Mouse (Mus musculus): ENCODE data around the gene Pik3r6. TPM values are rescaled to one million over a fixed set of nuclear protein-coding genes. Genes with fewer than 3 reads are reported as not detected.

Gene Pik3r6
- polyA plus RNA-seq, 2 experiments = 1.3 to 1.5 TPM

DNA sequence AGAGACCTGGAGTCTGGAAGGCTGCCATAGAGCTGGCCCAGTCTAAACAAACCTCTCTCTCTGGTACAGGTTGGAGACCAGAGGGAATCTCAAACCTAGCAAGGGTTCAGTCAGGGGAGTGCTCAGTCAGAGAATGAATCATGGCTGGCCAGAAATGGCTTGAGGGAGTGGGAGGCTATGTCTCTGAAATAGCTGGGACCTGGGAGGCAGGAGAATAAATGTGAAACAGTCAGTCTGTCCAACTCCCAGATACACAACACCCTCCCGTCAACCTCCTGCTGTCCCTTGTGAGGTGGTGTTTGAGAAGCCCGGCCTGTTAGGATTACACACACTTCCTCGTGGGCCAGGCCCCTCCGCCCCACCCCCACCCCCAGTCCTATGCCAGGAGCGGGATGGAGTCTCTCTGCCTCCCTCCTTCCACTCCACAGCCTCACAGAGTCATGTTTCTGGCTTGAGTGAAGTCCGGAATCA lies 97.8 kb downstream of the Pik3r6 start:
- H3K27ac ChIP-seq = no peak overlapping the region
- no peak overlapping the region for H3K4me2 ChIP-seq (ENCODE audit: low read depth)
- H3K27me3 ChIP-seq (ENCODE audit: control insufficient read depth, insufficient read depth, low read length) = no peaks in the 10 kb centered on the region
- TF ChIP-seq EP300 (IDR thresholded peaks at IDR 0.05; ENCODE audit: low read depth) (no peak), CTCF (IDR thresholded peaks at IDR 0.05; ENCODE audit: low read depth) (no peak)
- ATAC-seq (ENCODE audit: insufficient read depth) (no peak), DNase-seq (ENCODE audit: low read depth in 3 of 3, low spot score in 3 of 3) (no peak)
- no peaks in the 10 kb centered on the region for H3K36me3 ChIP-seq (replicated peaks; ENCODE audit: control insufficient read depth, insufficient read depth, low read depth)
- H3K4me3 ChIP-seq (ENCODE audit: insufficient read depth in 1 of 2, low read depth in 2 of 2, low read length in 2 of 2) = no peak overlapping the region
- WGBS (ENCODE audit: insufficient replicate concordance) = 39% methylated on average over 6 of the region's 6 CpGs
- no peaks in the 10 kb centered on the region for H3K9me3 ChIP-seq (ENCODE audit: control insufficient read depth, low read length)
- H3K4me1 ChIP-seq (replicated peaks; ENCODE audit: control insufficient read depth in 2 of 2, insufficient read depth in 2 of 2, low read length in 1 of 2) = peaks cover 0 to 8% of the 10 kb centered on the region in 2 experiments; a peak in 2 of 4 replicates
- H3K9ac ChIP-seq (replicated peaks) = no peak overlapping the region

DNA sequence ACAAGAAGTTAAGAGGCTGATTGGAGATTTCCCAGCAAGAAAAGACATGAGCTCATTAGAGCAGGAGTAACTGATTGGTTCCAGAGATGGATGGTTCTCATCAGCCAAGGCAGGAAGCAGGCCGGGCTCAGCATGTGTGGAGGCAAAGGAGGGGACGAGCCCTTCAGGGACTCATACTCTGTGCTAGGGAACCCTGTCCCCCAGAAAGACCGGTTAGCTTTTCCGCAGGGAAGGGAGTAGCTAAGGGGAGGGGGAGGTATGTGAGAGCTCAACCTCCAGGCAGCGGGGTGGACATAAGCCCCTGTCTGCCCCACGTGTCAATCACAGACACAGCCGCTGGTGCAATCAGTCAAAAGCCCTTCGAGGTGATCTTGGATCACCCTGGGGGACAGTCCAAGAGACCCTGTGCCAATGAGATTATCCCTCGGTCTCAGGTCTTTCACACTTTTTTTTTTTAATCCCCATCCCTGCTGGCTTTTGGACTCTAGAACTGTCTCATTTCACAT lies 98.7 kb downstream of the Pik3r6 start:
- Histone ChIP-seq H3K27me3 (ENCODE audit: control insufficient read depth, insufficient read depth, low read length) (no peaks in the 10 kb centered on the region), H3K4me3 (ENCODE audit: insufficient read depth in 1 of 2, low read depth in 2 of 2, low read length in 2 of 2) (no peak overlapping the region), H3K9ac (replicated peaks) (no peak overlapping the region), H3K27ac (no peak overlapping the region), H3K4me1 (replicated peaks; ENCODE audit: control insufficient read depth in 2 of 2, insufficient read depth in 2 of 2, low read length in 1 of 2) (peaks cover 0 to 8% of the 10 kb centered on the region in 2 experiments; a peak in 2 of 4 replicates), H3K36me3 (replicated peaks; ENCODE audit: control insufficient read depth, insufficient read depth, low read depth) (no peaks in the 10 kb centered on the region), H3K9me3 (ENCODE audit: control insufficient read depth, low read length) (no peaks in the 10 kb centered on the region), H3K4me2 (ENCODE audit: low read depth) (no peak overlapping the region)
- 24% methylated on average over 9 of the region's 9 CpGs for WGBS (ENCODE audit: insufficient replicate concordance)
- TF ChIP-seq CTCF (IDR thresholded peaks at IDR 0.05; ENCODE audit: low read depth) (no peak), EP300 (IDR thresholded peaks at IDR 0.05; ENCODE audit: low read depth) (no peak)
- ATAC-seq (ENCODE audit: insufficient read depth) (no peak), DNase-seq (ENCODE audit: low read depth in 3 of 3, low spot score in 3 of 3) (no peak)

Other genes with a start within 250 kb of the Pik3r6 start
- 0.15 and 0.23 TPM in 2 replicates for gene Ntn1, start 102.2 kb upstream of the Pik3r6 start, polyA plus RNA-seq (2012; rRNA removed)
- gene Ntn1, start 102.2 kb upstream of the Pik3r6 start, polyA plus RNA-seq (2014; fragmentation: Nextera tagmentation; extraction: Ambion mirVana) = 0.06 TPM in 1 of 2 replicates, not detected in the other
- gene Pik3r5, start 70.9 kb upstream of the Pik3r6 start, polyA plus RNA-seq (2012; rRNA removed) = 0.66 and 0.76 TPM in 2 replicates
- 0.38 and 0.46 TPM in 2 replicates for gene Pik3r5, start 70.9 kb upstream of the Pik3r6 start, polyA plus RNA-seq (2014; fragmentation: Nextera tagmentation; extraction: Ambion mirVana)
- 0.06 and 0.07 TPM in 2 replicates for gene Mfsd6l, start 53.2 kb downstream of the Pik3r6 start, polyA plus RNA-seq (2012; rRNA removed)
- 0.06 TPM in 1 of 2 replicates, not detected in the other for gene Mfsd6l, start 53.2 kb downstream of the Pik3r6 start, polyA plus RNA-seq (2014; fragmentation: Nextera tagmentation; extraction: Ambion mirVana)
- 0.04 and 0.13 TPM in 2 replicates for gene Ccdc42, start 84.0 kb downstream of the Pik3r6 start, polyA plus RNA-seq (2012; rRNA removed)
- gene Ccdc42, start 84.0 kb downstream of the Pik3r6 start, polyA plus RNA-seq (2014; fragmentation: Nextera tagmentation; extraction: Ambion mirVana) = 0.13 TPM in 1 of 2 replicates, not detected in the other
- 24.4 and 28.4 TPM in 2 replicates for gene Myh10, start 188.5 kb downstream of the Pik3r6 start, polyA plus RNA-seq (2012; rRNA removed)
- 14.9 and 19.4 TPM in 2 replicates for gene Myh10, start 188.5 kb downstream of the Pik3r6 start, polyA plus RNA-seq (2014; fragmentation: Nextera tagmentation; extraction: Ambion mirVana)